Mouse (Mus musculus): ENCODE measurements around the gene Nenf. TPM values are rescaled to one million over a fixed set of nuclear protein-coding genes. Genes with fewer than 3 reads are reported as not detected.

Nenf gene
- polyA plus RNA-seq, 1 experiment from 2014 or later = 60.1 TPM

GRCm38 (mm10) chr1:191327258-191327657 is 9.3 kb upstream of the Nenf start:
- 81% methylated on average over 8 of the region's 8 CpGs for whole genome bisulfite sequencing
- H3K9ac ChIP-seq (ENCODE audit: low read length) = no peak overlapping the region

GRCm38 (mm10) chr1:191326233-191326882 is 8.4 kb upstream of the Nenf start:
- no peaks in the 10 kb centered on the region for H3K9me3 ChIP-seq (ENCODE audit: control insufficient read depth, low read length)
- peak; percentile 52; the same call in 1 of the 2 replicates for ATAC-seq (ENCODE audit: insufficient number of reproducible peaks, low FRiP score, low TSS enrichment, low read depth)
- DNase-seq (ENCODE audit: low spot score) = peak; percentile 72
- H3K36me3 ChIP-seq (ENCODE audit: control insufficient read depth, insufficient read depth, low read length) = no peaks in the 10 kb centered on the region
- H3K27me3 ChIP-seq (ENCODE audit: control insufficient read depth, insufficient read depth, low read length) = no peaks in the 10 kb centered on the region
- peak overlapping the region; percentile 95 for H3K4me2 ChIP-seq (ENCODE audit: low read depth, severe bottlenecking)
- WGBS = 2% methylated on average over 35 of the region's 35 CpGs
- peak overlapping the region; percentile 90 for H3K9ac ChIP-seq (ENCODE audit: low read length)
- no peak overlapping the region for H3K27ac ChIP-seq (replicated peaks; ENCODE audit: low read depth, low read length)
- H3K4me1 ChIP-seq (ENCODE audit: control insufficient read depth, insufficient read depth, low read length) = 0 out of 2 replicates have a peak, but pooled peaks cover 6% of the 10 kb centered on the region
- peak overlapping the region; percentile 91 for H3K4me3 ChIP-seq (ENCODE audit: low read depth, low read length)

More at GRCm38 (mm10) chr1:191327258-191327657, 9.3 kb upstream of the Nenf start:
- Histone ChIP-seq H3K4me2 (ENCODE audit: low read depth, severe bottlenecking) (peak overlapping the region; percentile 95; the same call in 1 of the 2 replicates), H3K27me3 (ENCODE audit: control insufficient read depth, insufficient read depth, low read length) (no peaks in the 10 kb centered on the region), H3K27ac (replicated peaks; ENCODE audit: low read depth, low read length) (no peak overlapping the region), H3K9me3 (ENCODE audit: control insufficient read depth, low read length) (no peaks in the 10 kb centered on the region), H3K36me3 (ENCODE audit: control insufficient read depth, insufficient read depth, low read length) (no peaks in the 10 kb centered on the region), H3K4me1 (ENCODE audit: control insufficient read depth, insufficient read depth, low read length) (0 out of 2 replicates have a peak, but pooled peaks cover 6% of the 10 kb centered on the region), H3K4me3 (ENCODE audit: low read depth, low read length) (no peak overlapping the region)
- no peak for DNase-seq (ENCODE audit: low spot score)
- no peak for ATAC-seq (ENCODE audit: insufficient number of reproducible peaks, low FRiP score, low TSS enrichment, low read depth)

GRCm38 (mm10) chr1:191325726-191326232 is 7.8 kb upstream of the Nenf start, which contains the start of gene Tmem206:
Gene Tmem206 (plus strand): TSS chr1:191325912.
- Histone ChIP-seq H3K36me3 (ENCODE audit: control insufficient read depth, insufficient read depth, low read length) (no peaks in the 10 kb centered on the region), H3K4me3 (ENCODE audit: low read depth, low read length) (peak within 1 kb of the TSS; percentile 91), H3K27me3 (ENCODE audit: control insufficient read depth, insufficient read depth, low read length) (no peaks in the 10 kb centered on the region), H3K4me2 (ENCODE audit: low read depth, severe bottlenecking) (peak within 1 kb of the TSS; percentile 95), H3K9me3 (ENCODE audit: control insufficient read depth, low read length) (no peaks in the 10 kb centered on the region), H3K27ac (replicated peaks; ENCODE audit: low read depth, low read length) (no peak within 1 kb of the TSS; the same call in 1 of the 2 replicates), H3K9ac (ENCODE audit: low read length) (peak within 1 kb of the TSS; percentile 90), H3K4me1 (ENCODE audit: control insufficient read depth, insufficient read depth, low read length) (0 out of 2 replicates have a peak, but pooled peaks cover 6% of the 10 kb centered on the region)
- 0% methylated on average over 42 of the region's 42 CpGs for WGBS
- DNase-seq (ENCODE audit: low spot score) (peak; percentile 98), ATAC-seq (ENCODE audit: insufficient number of reproducible peaks, low FRiP score, low TSS enrichment, low read depth) (peak; percentile 92)

GRCm38 (mm10) chr1:191324733-191325590 is 7.0 kb upstream of the Nenf start:
- no peak for DNase-seq (ENCODE audit: low spot score)
- H3K4me2 ChIP-seq (ENCODE audit: low read depth, severe bottlenecking) = no peak overlapping the region; the same call in 1 of the 2 replicates
- 0 out of 2 replicates have a peak, but pooled peaks cover 6% of the 10 kb centered on the region for H3K4me1 ChIP-seq (ENCODE audit: control insufficient read depth, insufficient read depth, low read length)
- H3K9ac ChIP-seq (ENCODE audit: low read length) = peak overlapping the region; percentile 90
- H3K27ac ChIP-seq (replicated peaks; ENCODE audit: low read depth, low read length) = no peak overlapping the region; the same call in 1 of the 2 replicates
- WGBS = 82% methylated on average over 7 of the region's 7 CpGs
- H3K27me3 ChIP-seq (ENCODE audit: control insufficient read depth, insufficient read depth, low read length) = no peaks in the 10 kb centered on the region
- H3K4me3 ChIP-seq (ENCODE audit: low read depth, low read length) = no peak overlapping the region
- no peaks in the 10 kb centered on the region for H3K9me3 ChIP-seq (ENCODE audit: control insufficient read depth, low read length)
- H3K36me3 ChIP-seq (ENCODE audit: control insufficient read depth, insufficient read depth, low read length) = no peaks in the 10 kb centered on the region
- no peak; the same call in 1 of the 2 replicates for ATAC-seq (ENCODE audit: insufficient number of reproducible peaks, low FRiP score, low TSS enrichment, low read depth)

GRCm38 (mm10) chr1:191323381-191323780 is 5.4 kb upstream of the Nenf start:
- no peak for ATAC-seq (ENCODE audit: insufficient number of reproducible peaks, low FRiP score, low TSS enrichment, low read depth)
- Histone ChIP-seq H3K27me3 (ENCODE audit: control insufficient read depth, insufficient read depth, low read length) (no peaks in the 10 kb centered on the region), H3K36me3 (ENCODE audit: control insufficient read depth, insufficient read depth, low read length) (no peaks in the 10 kb centered on the region), H3K9me3 (ENCODE audit: control insufficient read depth, low read length) (no peaks in the 10 kb centered on the region), H3K27ac (replicated peaks; ENCODE audit: low read depth, low read length) (no peak overlapping the region), H3K4me1 (ENCODE audit: control insufficient read depth, insufficient read depth, low read length) (0 out of 2 replicates have a peak, but pooled peaks cover 6% of the 10 kb centered on the region), H3K9ac (ENCODE audit: low read length) (no peak overlapping the region), H3K4me2 (ENCODE audit: low read depth, severe bottlenecking) (no peak overlapping the region), H3K4me3 (ENCODE audit: low read depth, low read length) (no peak overlapping the region)
- no peak for DNase-seq (ENCODE audit: low spot score)
- 86% methylated on average over 3 of the region's 3 CpGs for WGBS

DNA sequence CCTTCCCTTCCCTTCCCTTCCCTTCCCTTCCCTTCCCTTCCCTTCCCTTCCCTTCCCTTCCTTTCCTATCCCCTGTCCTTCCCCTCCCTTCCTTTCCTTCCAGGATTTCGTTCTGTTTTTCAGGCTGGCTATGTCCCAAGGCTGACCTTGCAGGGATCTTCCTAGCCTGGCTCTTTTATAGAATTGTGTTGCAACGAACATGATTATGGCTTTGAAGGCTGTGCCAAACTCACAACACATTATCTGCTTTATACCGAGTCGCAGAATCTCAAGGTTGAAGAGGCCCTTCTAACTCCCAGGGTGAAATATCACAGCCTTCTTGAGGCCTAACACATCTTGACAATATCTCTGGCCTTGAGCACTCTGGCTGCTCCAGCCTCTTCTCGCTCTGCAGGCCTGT is 692 bp upstream of the Nenf start:
- H3K4me3 ChIP-seq (ENCODE audit: low read depth, low read length) = no peak overlapping the region
- DNase-seq (ENCODE audit: low spot score) (no peak), ATAC-seq (ENCODE audit: insufficient number of reproducible peaks, low FRiP score, low TSS enrichment, low read depth) (no peak)
- H3K36me3 ChIP-seq (ENCODE audit: control insufficient read depth, insufficient read depth, low read length) = no peaks in the 10 kb centered on the region
- no peak overlapping the region for H3K27ac ChIP-seq (replicated peaks; ENCODE audit: low read depth, low read length)
- H3K4me2 ChIP-seq (ENCODE audit: low read depth, severe bottlenecking) = no peak overlapping the region
- H3K9me3 ChIP-seq (ENCODE audit: control insufficient read depth, low read length) = no peaks in the 10 kb centered on the region
- H3K4me1 ChIP-seq (ENCODE audit: control insufficient read depth, insufficient read depth, low read length) = no peaks in the 10 kb centered on the region; the same call in 1 of the 2 replicates
- 83% methylated on average over 5 of the region's 5 CpGs for WGBS
- no peak overlapping the region for H3K9ac ChIP-seq (ENCODE audit: low read length)
- H3K27me3 ChIP-seq (ENCODE audit: control insufficient read depth, insufficient read depth, low read length) = no peaks in the 10 kb centered on the region

GRCm38 (mm10) chr1:191316818-191317217 is 1.2 kb downstream of the Nenf start:
- no peak for DNase-seq (ENCODE audit: low spot score)
- ATAC-seq (ENCODE audit: insufficient number of reproducible peaks, low FRiP score, low TSS enrichment, low read depth) = no peak
- Histone ChIP-seq H3K36me3 (ENCODE audit: control insufficient read depth, insufficient read depth, low read length) (no peaks in the 10 kb centered on the region), H3K27ac (replicated peaks; ENCODE audit: low read depth, low read length) (no peak overlapping the region), H3K9me3 (ENCODE audit: control insufficient read depth, low read length) (no peaks in the 10 kb centered on the region), H3K4me3 (ENCODE audit: low read depth, low read length) (no peak overlapping the region), H3K4me2 (ENCODE audit: low read depth, severe bottlenecking) (no peak overlapping the region), H3K4me1 (ENCODE audit: control insufficient read depth, insufficient read depth, low read length) (peaks cover 4% of the 10 kb centered on the region; the same call in 1 of the 2 replicates), H3K9ac (ENCODE audit: low read length) (no peak overlapping the region), H3K27me3 (ENCODE audit: control insufficient read depth, insufficient read depth, low read length) (no peaks in the 10 kb centered on the region)
- 87% methylated on average over 8 of the region's 8 CpGs for WGBS

GRCm38 (mm10) chr1:191313926-191314325 is 4.1 kb downstream of the Nenf start:
- Histone ChIP-seq H3K36me3 (ENCODE audit: control insufficient read depth, insufficient read depth, low read length) (no peaks in the 10 kb centered on the region), H3K4me1 (ENCODE audit: control insufficient read depth, insufficient read depth, low read length) (peaks cover 4% of the 10 kb centered on the region; the same call in 1 of the 2 replicates), H3K4me2 (ENCODE audit: low read depth, severe bottlenecking) (no peak overlapping the region), H3K9me3 (ENCODE audit: control insufficient read depth, low read length) (no peaks in the 10 kb centered on the region), H3K27ac (replicated peaks; ENCODE audit: low read depth, low read length) (no peak overlapping the region), H3K9ac (ENCODE audit: low read length) (no peak overlapping the region), H3K27me3 (ENCODE audit: control insufficient read depth, insufficient read depth, low read length) (no peaks in the 10 kb centered on the region), H3K4me3 (ENCODE audit: low read depth, low read length) (no peak overlapping the region)
- ATAC-seq (ENCODE audit: insufficient number of reproducible peaks, low FRiP score, low TSS enrichment, low read depth) = no peak
- WGBS = 65% methylated on average over 4 of the region's 4 CpGs
- DNase-seq (ENCODE audit: low spot score) = no peak
